Mouse (Mus musculus): ENCODE measurements around the gene Zbed4.
"Not testable (repeated sequence)": the region's sequence is repeated elsewhere in the genome, so short reads cannot be mapped to it uniquely, and the experiment has no call there.

Zbed4 gene

GRCm38 (mm10) chr15:88751564-88752402 lies at the start of gene Zbed4:
TSS of gene Zbed4 (plus strand) at chr15:88751660.
- peak in 1 of 2 experiments; percentile 27 for DNase-seq

- no peak for DNase-seq
These were observed 49.0 kb upstream of the Zbed4 start for GRCm38 (mm10) chr15:88702501-88702900.

GRCm38 (mm10) chr15:88704284-88704683 lies 47.2 kb upstream of the Zbed4 start:
- peak; percentile 49 to 57 for DNase-seq

- no peak for DNase-seq
These were observed 45.1 kb upstream of the Zbed4 start for GRCm38 (mm10) chr15:88706320-88706719.

GRCm38 (mm10) chr15:88706987-88707386 lies 44.5 kb upstream of the Zbed4 start:
- not testable (repeated sequence) for DNase-seq

- DNase-seq: no peak
These were observed 43.3 kb upstream of the Zbed4 start for GRCm38 (mm10) chr15:88708204-88708603.

GRCm38 (mm10) chr15:88708657-88709511 lies 42.6 kb upstream of the Zbed4 start:
- no peak for DNase-seq

GRCm38 (mm10) chr15:88709878-88710277 lies 41.6 kb upstream of the Zbed4 start:
- DNase-seq: no peak

GRCm38 (mm10) chr15:88712501-88712900 lies 39.0 kb upstream of the Zbed4 start:
- DNase-seq: no peak

- DNase-seq: no peak
These were observed 37.4 kb upstream of the Zbed4 start for GRCm38 (mm10) chr15:88714021-88714589.

GRCm38 (mm10) chr15:88716350-88716749 lies 35.1 kb upstream of the Zbed4 start:
- DNase-seq: peak in 1 of 2 experiments; percentile 45

GRCm38 (mm10) chr15:88717239-88717638 lies 34.2 kb upstream of the Zbed4 start:
- DNase-seq: no peak

- DNase-seq: no peak
These were observed 28.3 kb upstream of the Zbed4 start for GRCm38 (mm10) chr15:88723205-88723604.

- DNase-seq: no peak
These were observed 27.1 kb upstream of the Zbed4 start for GRCm38 (mm10) chr15:88724311-88724710.

GRCm38 (mm10) chr15:88725036-88725435 lies 26.4 kb upstream of the Zbed4 start:
- no peak for DNase-seq

GRCm38 (mm10) chr15:88727204-88727603 lies 24.3 kb upstream of the Zbed4 start:
- no peak for DNase-seq

- no peak for DNase-seq
These were observed 20.7 kb upstream of the Zbed4 start for GRCm38 (mm10) chr15:88730717-88731116.

GRCm38 (mm10) chr15:88732405-88733020 lies 18.9 kb upstream of the Zbed4 start:
- no peak for DNase-seq

GRCm38 (mm10) chr15:88733041-88733751 lies 18.3 kb upstream of the Zbed4 start:
- peak; percentile 53 to 72 for DNase-seq

- peak; percentile 72 to 75 for DNase-seq
These were observed 17.5 kb upstream of the Zbed4 start, which contains the start of gene Brd1 for GRCm38 (mm10) chr15:88733834-88734571. TSS of gene Brd1 (minus strand) at chr15:88734233.

- DNase-seq: no peak
These were observed 15.3 kb upstream of the Zbed4 start for GRCm38 (mm10) chr15:88736166-88736565.

Data from kidney, adult 8-10 months (tissue).